Mouse (Mus musculus) heart, embryonic 13.5 days (tissue): Measurements from ENCODE around the gene Ctbs. TPM values are rescaled to one million over a fixed set of nuclear protein-coding genes. Genes with fewer than 3 reads are reported as not detected.
"Not testable (repeated sequence)": the region's sequence is repeated elsewhere in the genome, so short reads cannot be mapped to it uniquely, and the experiment has no call there.

Source experiments
- ATAC-seq: fragments of 200-750 bp; cut with Nextera tagmentation; 2 replicates; pipeline ENCODE4 v1.8.0; 2017; ENCODE audit warnings: moderate TSS enrichment; ENCODE audit not compliant: insufficient number of reproducible peaks, low FRiP score, low TSS enrichment; ENCODE audit errors: extremely low read depth
- H3K27ac ChIP-seq: fragments of 300-500 bp; sonication (generic); replicated peaks from 2 replicates; pipeline ENCODE4 v1.5.1; 2015; ENCODE audit warnings: moderate library complexity, mild to moderate bottlenecking, inconsistent platforms
- H3K27me3 ChIP-seq: fragments of 300-500 bp; sonication (generic); replicated peaks from 2 replicates; pipeline ENCODE4 v1.6.1; 2015; ENCODE audit warnings: mild to moderate bottlenecking, inconsistent platforms
- H3K36me3 ChIP-seq: fragments of 300-500 bp; sonication (generic); 2 replicates; pipeline ENCODE4 v1.6.1; 2015; ENCODE audit warnings: mild to moderate bottlenecking, inconsistent platforms
- H3K4me1 ChIP-seq: fragments of 300-500 bp; sonication (generic); 2 replicates; pipeline ENCODE4 v1.6.1; 2015; ENCODE audit warnings: inconsistent platforms
- H3K4me2 ChIP-seq: fragments of 300-500 bp; sonication (generic); 2 replicates; pipeline ENCODE4 v1.6.1; 2015; ENCODE audit warnings: inconsistent platforms, mild to moderate bottlenecking, moderate library complexity
- H3K4me3 ChIP-seq: fragments of 300-500 bp; sonication (generic); 2 replicates; pipeline ENCODE4 v1.5.1; 2015; ENCODE audit warnings: moderate library complexity, mild to moderate bottlenecking, inconsistent platforms
- H3K9ac ChIP-seq: fragments of 300-500 bp; sonication (generic); 2 replicates; pipeline ENCODE4 v1.6.1; 2015; ENCODE audit warnings: inconsistent platforms, mild to moderate bottlenecking, moderate library complexity
- H3K9me3 ChIP-seq: fragments of 300-500 bp; sonication (generic); 2 replicates; pipeline ENCODE4 v1.6.1; 2016; ENCODE audit warnings: inconsistent platforms
- WGBS: fragments of 180-500 bp; shearing (Covaris S2); methylation state at CpG from one replicate; pipeline ENCODE4 v1.1.7; 2015; ENCODE audit warnings: mixed read lengths; 5-methylcytosine and 5-hydroxymethylcytosine counted together
- polyA plus RNA-seq: library from polyadenylated mRNA; unstranded; fragments of >200 nt; fragmentation: Nextera tagmentation; extraction: Ambion mirVana; gene quantifications from 2 replicates; pipeline ENCODE4 v1.2.1, GENCODE M21; 2015

Gene Ctbs
- polyA plus RNA-seq, 1 experiment from 2014 or later = 9.5 TPM

- Histone ChIP-seq H3K4me2 (no peak overlapping the region), H3K4me1 (peaks cover 35% of the 10 kb centered on the region), H3K36me3 (peaks cover 14% of the 10 kb centered on the region), H3K27me3 (no peaks in the 10 kb centered on the region), H3K9ac (no peak overlapping the region), H3K4me3 (no peak overlapping the region), H3K9me3 (no peaks in the 10 kb centered on the region), H3K27ac (no peak overlapping the region)
- 70% methylated on average over 4 of the region's 4 CpGs for WGBS
- no peak for ATAC-seq
Measured at GRCm38 (mm10) chr3:146413992-146414391, 35.6 kb upstream of the Ctbs start.

- WGBS = 87% methylated on average over 12 of the region's 12 CpGs
- ATAC-seq = no peak
- H3K4me1 ChIP-seq = peaks cover 35% of the 10 kb centered on the region
- no peaks in the 10 kb centered on the region for H3K9me3 ChIP-seq
- no peaks in the 10 kb centered on the region for H3K27me3 ChIP-seq
- no peak overlapping the region for H3K4me2 ChIP-seq
- H3K4me3 ChIP-seq = no peak overlapping the region
- peaks cover 20% of the 10 kb centered on the region for H3K36me3 ChIP-seq
- no peak overlapping the region for H3K9ac ChIP-seq
- no peak overlapping the region for H3K27ac ChIP-seq
Measured at GRCm38 (mm10) chr3:146414555-146414954, 35.0 kb upstream of the Ctbs start.

GRCm38 (mm10) chr3:146417873-146418272 is 31.7 kb upstream of the Ctbs start:
- Histone ChIP-seq H3K36me3 (peaks cover 40% of the 10 kb centered on the region), H3K27me3 (no peaks in the 10 kb centered on the region), H3K9ac (no peak overlapping the region), H3K9me3 (no peaks in the 10 kb centered on the region), H3K4me3 (no peak overlapping the region), H3K27ac (no peak overlapping the region), H3K4me1 (peaks cover 19% of the 10 kb centered on the region), H3K4me2 (no peak overlapping the region)
- ATAC-seq = no peak
- WGBS = 94% methylated on average over 8 of the region's 8 CpGs

- H3K27ac ChIP-seq = peak overlapping the region; percentile 62
- no peak for ATAC-seq
Measured at GRCm38 (mm10) chr3:146418901-146419300, 30.7 kb upstream of the Ctbs start.

GRCm38 (mm10) chr3:146419534-146419933 is 30.1 kb upstream of the Ctbs start:
- peak overlapping the region; percentile 62 for H3K27ac ChIP-seq
- no peaks in the 10 kb centered on the region for H3K9me3 ChIP-seq
- H3K36me3 ChIP-seq = peaks cover 49% of the 10 kb centered on the region
- no peak overlapping the region for H3K9ac ChIP-seq
- 74% methylated on average over 9 of the region's 9 CpGs for WGBS
- H3K4me2 ChIP-seq = no peak overlapping the region
- no peaks in the 10 kb centered on the region for H3K27me3 ChIP-seq
- peaks cover 18% of the 10 kb centered on the region for H3K4me1 ChIP-seq
- H3K4me3 ChIP-seq = no peak overlapping the region
- no peak for ATAC-seq

More at GRCm38 (mm10) chr3:146418901-146419300, 30.7 kb upstream of the Ctbs start:
- peaks cover 19% of the 10 kb centered on the region for H3K4me1 ChIP-seq
- H3K4me2 ChIP-seq = peak overlapping the region; percentile 16; the same call in 1 of the 2 replicates
- WGBS = 54% methylated on average over 7 of the region's 7 CpGs
- peaks cover 49% of the 10 kb centered on the region for H3K36me3 ChIP-seq
- H3K4me3 ChIP-seq = no peak overlapping the region
- no peaks in the 10 kb centered on the region for H3K9me3 ChIP-seq
- no peak overlapping the region for H3K9ac ChIP-seq
- H3K27me3 ChIP-seq = no peaks in the 10 kb centered on the region

- ATAC-seq = no peak
- H3K27me3 ChIP-seq = no peaks in the 10 kb centered on the region
- WGBS = 85% methylated on average over 15 of the region's 15 CpGs
- H3K4me3 ChIP-seq = no peak overlapping the region
- H3K36me3 ChIP-seq = peaks cover 49% of the 10 kb centered on the region
- H3K4me2 ChIP-seq = no peak overlapping the region
- no peak overlapping the region for H3K9ac ChIP-seq
- no peaks in the 10 kb centered on the region for H3K9me3 ChIP-seq
- peaks cover 22% of the 10 kb centered on the region for H3K4me1 ChIP-seq
- no peak overlapping the region for H3K27ac ChIP-seq
Measured at GRCm38 (mm10) chr3:146419992-146420537, 29.5 kb upstream of the Ctbs start.

GRCm38 (mm10) chr3:146421787-146422186 is 27.8 kb upstream of the Ctbs start:
- Histone ChIP-seq H3K27me3 (no peaks in the 10 kb centered on the region), H3K36me3 (peaks cover 55% of the 10 kb centered on the region), H3K4me2 (no peak overlapping the region), H3K4me1 (peaks cover 23% of the 10 kb centered on the region), H3K9ac (no peak overlapping the region), H3K27ac (no peak overlapping the region), H3K4me3 (no peak overlapping the region), H3K9me3 (no peaks in the 10 kb centered on the region)
- 53% methylated on average over 8 of the region's 8 CpGs for WGBS
- ATAC-seq = no peak

GRCm38 (mm10) chr3:146423710-146424109 is 25.9 kb upstream of the Ctbs start:
- Histone ChIP-seq H3K4me3 (no peak overlapping the region), H3K4me1 (peaks cover 34% of the 10 kb centered on the region), H3K36me3 (peaks cover 63% of the 10 kb centered on the region), H3K27me3 (no peaks in the 10 kb centered on the region), H3K9ac (no peak overlapping the region), H3K4me2 (no peak overlapping the region), H3K27ac (no peak overlapping the region), H3K9me3 (no peaks in the 10 kb centered on the region)
- WGBS = 83% methylated on average over 7 of the region's 7 CpGs
- no peak for ATAC-seq

- ATAC-seq = no peak
- Histone ChIP-seq H3K27me3 (no peaks in the 10 kb centered on the region), H3K4me3 (no peak overlapping the region), H3K4me1 (peaks cover 34% of the 10 kb centered on the region), H3K27ac (no peak overlapping the region; the same call in 1 of the 2 replicates), H3K9me3 (no peaks in the 10 kb centered on the region), H3K4me2 (no peak overlapping the region), H3K36me3 (peaks cover 61% of the 10 kb centered on the region), H3K9ac (no peak overlapping the region)
- 48% methylated on average over 7 of the region's 7 CpGs for WGBS
Measured at GRCm38 (mm10) chr3:146424306-146424900, 25.2 kb upstream of the Ctbs start.

- no peak overlapping the region for H3K4me3 ChIP-seq
- peaks cover 34% of the 10 kb centered on the region for H3K4me1 ChIP-seq
- H3K36me3 ChIP-seq = peaks cover 55% of the 10 kb centered on the region
- WGBS = 57% methylated on average over 7 of the region's 7 CpGs
- H3K9ac ChIP-seq = no peak overlapping the region
- no peak overlapping the region for H3K4me2 ChIP-seq
- H3K27me3 ChIP-seq = no peaks in the 10 kb centered on the region
- H3K9me3 ChIP-seq = no peaks in the 10 kb centered on the region
- no peak for ATAC-seq
- no peak overlapping the region for H3K27ac ChIP-seq
Measured at GRCm38 (mm10) chr3:146425902-146426301, 23.7 kb upstream of the Ctbs start.

- Histone ChIP-seq H3K4me3 (no peak overlapping the region), H3K9ac (no peak overlapping the region), H3K9me3 (no peaks in the 10 kb centered on the region), H3K27ac (no peak overlapping the region), H3K27me3 (no peaks in the 10 kb centered on the region), H3K4me1 (peaks cover 34% of the 10 kb centered on the region), H3K4me2 (no peak overlapping the region), H3K36me3 (peaks cover 58% of the 10 kb centered on the region)
- ATAC-seq = no peak
- WGBS = 91% methylated on average over 8 of the region's 8 CpGs
Measured at GRCm38 (mm10) chr3:146426489-146426888, 23.1 kb upstream of the Ctbs start.

- H3K4me2 ChIP-seq, H3K9me3 ChIP-seq, H3K27me3 ChIP-seq, H3K4me1 ChIP-seq, ATAC-seq, H3K27ac ChIP-seq, H3K9ac ChIP-seq, H3K4me3 ChIP-seq: not testable (repeated sequence)
- 89% methylated on average over 11 of the region's 11 CpGs for WGBS
- peaks cover 82% of the 10 kb centered on the region for H3K36me3 ChIP-seq
Measured at GRCm38 (mm10) chr3:146433063-146433462, 16.5 kb upstream of the Ctbs start.
